Mouse (Mus musculus): ENCODE results near the gene Hs3st3b1.

The Hs3st3b1 gene

GRCm38 (mm10) chr11:63924286-63924930 lies 2.3 kb upstream of the Hs3st3b1 start:
- in situ Hi-C loops (cut with MboI, MseI), result loop anchor here (5.0 kb wide), 1 partner anchor 153 kb away; the partner anchor contains the start of gene Cox10

GRCm38 (mm10) chr11:63923386-63923785 lies 1.3 kb upstream of the Hs3st3b1 start:
- in situ Hi-C loops (cut with MboI, MseI), result loop anchor here (5.0 kb wide), 1 partner anchor 154 kb away; the partner anchor contains the start of gene Cox10

- in situ Hi-C loops (cut with MboI, MseI), result loop anchor here (5.0 kb wide), 1 partner anchor 156 kb away; the partner anchor contains the start of gene Cox10
Observed at GRCm38 (mm10) chr11:63921044-63921951, 792 bp downstream of the Hs3st3b1 start.

GRCm38 (mm10) chr11:63920531-63920930 lies 1.6 kb downstream of the Hs3st3b1 start:
- in situ Hi-C loops (cut with MboI, MseI), result loop anchor here (5.0 kb wide), 1 partner anchor 157 kb away; the partner anchor contains the start of gene Cox10

GRCm38 (mm10) chr11:63919211-63920098 lies 2.6 kb downstream of the Hs3st3b1 start:
- in situ Hi-C loops (cut with MboI, MseI), result loop anchor here (5.0 kb wide), 1 partner anchor 158 kb away; the partner anchor contains the start of gene Cox10

GRCm38 (mm10) chr11:63918321-63919105 lies 3.6 kb downstream of the Hs3st3b1 start:
- in situ Hi-C loops (cut with MboI, MseI), result no loop called here

GRCm38 (mm10) chr11:63917561-63917960 lies 4.5 kb downstream of the Hs3st3b1 start:
- in situ Hi-C loops (cut with MboI, MseI), result no loop called here

GRCm38 (mm10) chr11:63914388-63914787 lies 7.7 kb downstream of the Hs3st3b1 start:
- in situ Hi-C loops (cut with MboI, MseI), result no loop called here

- in situ Hi-C loops (cut with MboI, MseI), result no loop called here
Observed at GRCm38 (mm10) chr11:63913936-63914335, 8.2 kb downstream of the Hs3st3b1 start.

- in situ Hi-C loops (cut with MboI, MseI), result no loop called here
Observed at GRCm38 (mm10) chr11:63911001-63911400, 11.1 kb downstream of the Hs3st3b1 start.

- in situ Hi-C loops (cut with MboI, MseI), result no loop called here
Observed at GRCm38 (mm10) chr11:63909961-63910360, 12.1 kb downstream of the Hs3st3b1 start.

- in situ Hi-C loops (cut with MboI, MseI), result no loop called here
Observed at GRCm38 (mm10) chr11:63908500-63908899, 13.6 kb downstream of the Hs3st3b1 start.

GRCm38 (mm10) chr11:63906552-63907353 lies 15.3 kb downstream of the Hs3st3b1 start:
- in situ Hi-C loops (cut with MboI, MseI), result no loop called here

GRCm38 (mm10) chr11:63904787-63905186 lies 17.3 kb downstream of the Hs3st3b1 start:
- in situ Hi-C loops (cut with MboI, MseI), result no loop called here

GRCm38 (mm10) chr11:63898509-63899168 lies 23.5 kb downstream of the Hs3st3b1 start:
- in situ Hi-C loops (cut with MboI, MseI), result no loop called here

- in situ Hi-C loops (cut with MboI, MseI), result no loop called here
Observed at GRCm38 (mm10) chr11:63897856-63898508, 24.1 kb downstream of the Hs3st3b1 start.

- in situ Hi-C loops (cut with MboI, MseI), result no loop called here
Observed at GRCm38 (mm10) chr11:63897011-63897410, 25.1 kb downstream of the Hs3st3b1 start.

- in situ Hi-C loops (cut with MboI, MseI), result no loop called here
Observed at GRCm38 (mm10) chr11:63894188-63894587, 27.9 kb downstream of the Hs3st3b1 start.

- in situ Hi-C loops (cut with MboI, MseI), result no loop called here
Observed at GRCm38 (mm10) chr11:63893557-63893956, 28.5 kb downstream of the Hs3st3b1 start.
